Mouse (Mus musculus) urinary bladder, postnatal 36 days (tissue): ENCODE data around the gene Zfp420.

Source experiments
- DNase-seq, 2 experiments: peaks; one replicate each; pipeline ENCODE4 v3.0.0; 2022; ENCODE audit warnings: low spot score in 2 of 2, mixed read lengths in 1 of 2

The Zfp420 gene

GRCm38 (mm10) chr7:29904101-29904500, 44.3 kb downstream of the Zfp420 start:
- no peak for DNase-seq

GRCm38 (mm10) chr7:29905966-29906681, 46.3 kb downstream of the Zfp420 start, which contains the start of gene Zfp27:
Zfp27 (minus strand) TSS chr7:29906572.
- DNase-seq: peak; percentile 37 to 51

GRCm38 (mm10) chr7:29906682-29907058, 46.9 kb downstream of the Zfp420 start:
- no peak for DNase-seq

- no peak for DNase-seq
Observed at GRCm38 (mm10) chr7:29907206-29907605, 47.4 kb downstream of the Zfp420 start.

- DNase-seq: peak; percentile 80 to 81
Observed at GRCm38 (mm10) chr7:29908130-29908950, 48.6 kb downstream of the Zfp420 start, which contains the start of gene Zfp383. Zfp383 (plus strand) TSS chr7:29908223.

GRCm38 (mm10) chr7:29910252-29910651, 50.5 kb downstream of the Zfp420 start:
- no peak for DNase-seq

- no peak for DNase-seq
Observed at GRCm38 (mm10) chr7:29912172-29912571, 52.4 kb downstream of the Zfp420 start.

- no peak for DNase-seq
Observed at GRCm38 (mm10) chr7:29917371-29918061, 57.7 kb downstream of the Zfp420 start.

GRCm38 (mm10) chr7:29918062-29918453, 58.3 kb downstream of the Zfp420 start:
- no peak for DNase-seq

GRCm38 (mm10) chr7:29921439-29922093, 61.8 kb downstream of the Zfp420 start:
- DNase-seq: no peak

- no peak for DNase-seq
Observed at GRCm38 (mm10) chr7:29922780-29923179, 63.0 kb downstream of the Zfp420 start.
